Mouse (Mus musculus) olfactory bulb, adult 2 months (tissue): ENCODE data around the gene Cnot8.

ENCODE experiments used
- CTCF ChIP-seq: fragments of 200-500 bp; IDR thresholded peaks from 2 replicates; pipeline ENCODE4 v1.5.1; 2012; ENCODE audit warnings: low read depth, mild to moderate bottlenecking, low read length, moderate library complexity; ENCODE audit not compliant: insufficient read depth
- POLR2A ChIP-seq: fragments of 200-500 bp; IDR thresholded peaks from 2 replicates; pipeline ENCODE4 v1.6.1; 2012; ENCODE audit warnings: mild to moderate bottlenecking, low read depth, low read length, moderate library complexity; ENCODE audit not compliant: insufficient read depth

GRCm38 (mm10) chr11:58129302-58129843, 25.4 kb downstream of the Cnot8 start:
- no peak for TF ChIP-seq CTCF
- TF ChIP-seq POLR2A = no peak
